23 mouse cellular contexts compared by ENCODE assay signal in the genomic region with DNA sequence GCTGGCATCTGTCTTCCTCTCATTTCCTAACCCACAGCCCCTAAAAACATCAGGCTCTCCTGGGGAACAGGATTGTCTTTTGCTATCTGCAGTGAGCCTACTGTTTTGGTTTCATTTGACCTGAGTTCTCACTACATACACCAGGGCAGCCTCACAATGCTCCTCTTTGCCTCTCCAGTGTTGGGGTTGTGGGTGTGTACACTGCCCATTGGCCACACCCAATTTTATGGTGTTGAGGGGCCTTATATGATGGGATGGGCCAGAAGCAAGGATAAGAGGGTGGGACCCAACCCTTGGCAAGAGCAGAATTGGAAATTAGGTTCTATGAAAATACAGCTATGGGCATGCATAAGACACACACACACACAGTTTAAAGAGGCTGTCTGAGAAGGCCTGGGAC. TPM values are rescaled to one million over a fixed set of nuclear protein-coding genes. Genes with fewer than 3 reads are reported as not detected.
A peak's percentile ranks its signal among the peaks of the same experiment; 100 is the strongest.
DNase-seq lines count a peak whose midpoint lies in the region; ATAC-seq and TF ChIP-seq lines count a peak whose summit lies in the region.
"Had no signal": no experiment of that assay in that cellular context is flagged by ENCODE, and none has a peak within 500 bp of the region (broad histone marks: within the 10 kb centered on the region; RNA-seq: fewer than 3 reads in every experiment).

No protein-coding gene starts in this region.

- H3K27me3 ChIP-seq in intestine, embryonic 15.5 days (replicated peaks) = no peaks in the 10 kb centered on the region
- no peaks in the 10 kb centered on the region for H3K27me3 ChIP-seq in intestine, postnatal 0 days (replicated peaks; ENCODE audit: control insufficient read depth, insufficient read depth, low read length)
- H3K27me3 ChIP-seq in stomach, postnatal 0 days (ENCODE audit: control insufficient read depth, insufficient read depth, low read length) = no peaks in the 10 kb centered on the region
- H3K27me3 ChIP-seq: embryonic facial prominence, embryonic 13.5 days; embryonic facial prominence, embryonic 15.5 days had no signal

- H3K9ac ChIP-seq in intestine, embryonic 15.5 days = no peak overlapping the region
- H3K9ac ChIP-seq in intestine, postnatal 0 days (ENCODE audit: low read depth, low read length) = no peak overlapping the region
- no peak overlapping the region for H3K9ac ChIP-seq in stomach, postnatal 0 days (ENCODE audit: low read length)
- H3K9ac ChIP-seq: embryonic facial prominence, embryonic 13.5 days; embryonic facial prominence, embryonic 15.5 days had no signal

- peak; percentile 80 for ATAC-seq in intestine, embryonic 15.5 days
- peak; percentile 53 for ATAC-seq in intestine, postnatal 0 days
- ATAC-seq in megakaryocyte-erythroid progenitor cell, adult 5-6 weeks (replicated peaks; ENCODE audit: low FRiP score, low TSS enrichment, poor library complexity, severe bottlenecking) = peak; percentile 19
- ATAC-seq in stomach, postnatal 0 days (ENCODE audit: low FRiP score, low TSS enrichment) = no peak
- no peak for ATAC-seq in erythroid progenitor cell, adult 5-6 weeks (replicated peaks; ENCODE audit: low FRiP score, poor library complexity, severe bottlenecking)
- ATAC-seq: forebrain, embryonic 14.5 days; forebrain, embryonic 16.5 days had no signal

- H3K27ac ChIP-seq in intestine, embryonic 15.5 days = no peak overlapping the region; the same call in 1 of the 2 replicates
- peak overlapping the region; percentile 68 for H3K27ac ChIP-seq in intestine, postnatal 0 days (ENCODE audit: low read depth, low read length)
- peak overlapping the region; percentile 45; the same call in 1 of the 2 replicates for H3K27ac ChIP-seq in stomach, postnatal 0 days (replicated peaks)
- H3K27ac ChIP-seq: embryonic facial prominence, embryonic 13.5 days; embryonic facial prominence, embryonic 15.5 days had no signal

- no peak for TF ChIP-seq CTCF in intestine, postnatal 0 days (IDR thresholded peaks at IDR 0.05; ENCODE audit: low read depth)
- no peak for TF ChIP-seq CTCF in stomach, postnatal 0 days (IDR thresholded peaks at IDR 0.05; ENCODE audit: low read depth)

- H3K4me2 ChIP-seq in intestine, embryonic 15.5 days (replicated peaks) = peak overlapping the region; percentile 7; the same call in 1 of the 2 replicates
- peak overlapping the region; percentile 3; the same call in 1 of the 2 replicates for H3K4me2 ChIP-seq in intestine, postnatal 0 days (replicated peaks; ENCODE audit: low read depth)
- no peak overlapping the region for H3K4me2 ChIP-seq in stomach, postnatal 0 days (replicated peaks; ENCODE audit: low read depth)
- H3K4me2 ChIP-seq: embryonic facial prominence, embryonic 13.5 days; embryonic facial prominence, embryonic 15.5 days had no signal

- H3K4me1 ChIP-seq in intestine, embryonic 15.5 days (replicated peaks) = 0 out of 2 replicates have a peak, but pooled peaks cover 3% of the 10 kb centered on the region
- H3K4me1 ChIP-seq in intestine, postnatal 0 days (replicated peaks; ENCODE audit: control insufficient read depth, insufficient read depth, low read length) = peaks cover 10% of the 10 kb centered on the region; the same call in 1 of the 2 replicates
- no peaks in the 10 kb centered on the region for H3K4me1 ChIP-seq in stomach, postnatal 0 days (replicated peaks; ENCODE audit: control insufficient read depth, insufficient read depth)
- H3K4me1 ChIP-seq: embryonic facial prominence, embryonic 13.5 days; embryonic facial prominence, embryonic 15.5 days had no signal

- TF ChIP-seq EP300 in stomach, postnatal 0 days (optimal IDR thresholded peaks at IDR 0.05) = no peak

- no peak for DNase-seq in stomach, postnatal 0 days (ENCODE audit: low spot score)
- DNase-seq in gastrocnemius, postnatal 14 days = no peak
- DNase-seq in right cerebral cortex, postnatal 10 days (ENCODE audit: low spot score in 2 of 2) = no peak
- DNase-seq in left cerebral cortex, postnatal 4 days = no peak
- DNase-seq: adrenal gland, adult 2 months; adrenal gland, postnatal 10 days; adrenal gland, postnatal 25 days; cerebellum, adult 11 months; cerebellum, adult 18-20 months; cerebellum, adult 8-10 months; cerebellum, adult 9-11 months; cerebellum, postnatal 14 days; cerebellum, postnatal 36 days; embryo, embryonic 11 days had no signal

- no peaks in the 10 kb centered on the region for H3K36me3 ChIP-seq in intestine, embryonic 15.5 days
- H3K36me3 ChIP-seq in intestine, postnatal 0 days (ENCODE audit: control insufficient read depth, insufficient read depth) = no peaks in the 10 kb centered on the region
- H3K36me3 ChIP-seq in stomach, postnatal 0 days (ENCODE audit: control insufficient read depth, insufficient read depth, low read length) = no peaks in the 10 kb centered on the region
- H3K36me3 ChIP-seq: embryonic facial prominence, embryonic 15.5 days had no signal

- H3K9me3 ChIP-seq in intestine, embryonic 15.5 days = no peaks in the 10 kb centered on the region
- no peaks in the 10 kb centered on the region for H3K9me3 ChIP-seq in intestine, postnatal 0 days (ENCODE audit: control insufficient read depth)
- H3K9me3 ChIP-seq in stomach, postnatal 0 days (ENCODE audit: control insufficient read depth, low read length) = no peaks in the 10 kb centered on the region
- H3K9me3 ChIP-seq: embryonic facial prominence, embryonic 13.5 days; embryonic facial prominence, embryonic 15.5 days had no signal

- H3K4me3 ChIP-seq in intestine, embryonic 15.5 days (replicated peaks) = no peak overlapping the region
- no peak overlapping the region for H3K4me3 ChIP-seq in intestine, postnatal 0 days (ENCODE audit: low read depth, low read length)
- H3K4me3 ChIP-seq in stomach, postnatal 0 days (ENCODE audit: low read depth, low read length) = no peak overlapping the region
- H3K4me3 ChIP-seq: embryonic facial prominence, embryonic 13.5 days; embryonic facial prominence, embryonic 15.5 days; erythroblast, embryonic 14.5 days had no signal

- intact Hi-C loops in gastrocnemius, postnatal 14 days (cut with DNase I; ENCODE audit: low total_unique reads) = no loop called here
- intact Hi-C loops in left cerebral cortex, postnatal 4 days (cut with DNase I) = no loop called here

RNA-seq across cellular contexts. Expression of gene Ighmbp2, which starts 14.2 kb away (rescaled TPM):
- 7.7 and 8.8 TPM in 2 replicates for polyA plus RNA-seq in intestine, embryonic 15.5 days (2015; fragmentation: Nextera tagmentation; extraction: Ambion mirVana)
- 3.2 and 3.7 TPM in 2 replicates for polyA plus RNA-seq in intestine, postnatal 0 days (2015; fragmentation: Nextera tagmentation; extraction: Ambion mirVana)
- total RNA-seq in megakaryocyte-erythroid progenitor cell, adult 5-6 weeks (2014; fragmentation: Nextera tagmentation) = 5.5 and 8.3 TPM in 2 replicates
- 7.3 and 7.9 TPM in 2 replicates for total RNA-seq in megakaryocyte-erythroid progenitor cell, adult 5-6 weeks (2017)
- 3.9 and 4.0 TPM in 2 replicates for polyA plus RNA-seq in stomach, postnatal 0 days (2015; fragmentation: Nextera tagmentation; extraction: Ambion mirVana)
- 1 to 10 TPM; 3.6 to 4.0 TPM for total RNA-seq in gastrocnemius, postnatal 14 days (2021)
- 0.42 and 1.1 TPM in 2 replicates for total RNA-seq in erythroid progenitor cell, adult 5-6 weeks (2015; ENCODE audit: low replicate concordance)
- total RNA-seq in erythroid progenitor cell, adult 5-6 weeks (2017; ENCODE audit: low replicate concordance) = 1.0 and 1.7 TPM in 2 replicates
- 10 to 100 TPM; 13.5 TPM for total RNA-seq in left cerebral cortex, postnatal 4 days (2021)

RNA-seq across cellular contexts. Expression of gene Mrpl21, which starts 14.3 kb away (rescaled TPM):
- 127 and 138 TPM in 2 replicates for polyA plus RNA-seq in intestine, embryonic 15.5 days (2015; fragmentation: Nextera tagmentation; extraction: Ambion mirVana)
- polyA plus RNA-seq in intestine, postnatal 0 days (2015; fragmentation: Nextera tagmentation; extraction: Ambion mirVana) = 69.1 and 75.1 TPM in 2 replicates
- total RNA-seq in megakaryocyte-erythroid progenitor cell, adult 5-6 weeks (2014; fragmentation: Nextera tagmentation) = 91.3 and 114 TPM in 2 replicates
- total RNA-seq in megakaryocyte-erythroid progenitor cell, adult 5-6 weeks (2017) = 118 and 166 TPM in 2 replicates
- 81.6 and 87.2 TPM in 2 replicates for polyA plus RNA-seq in stomach, postnatal 0 days (2015; fragmentation: Nextera tagmentation; extraction: Ambion mirVana)
- total RNA-seq in gastrocnemius, postnatal 14 days (2021) = 10 to 100 TPM; 65.2 to 69.9 TPM
- 29.2 and 33.5 TPM in 2 replicates for total RNA-seq in erythroid progenitor cell, adult 5-6 weeks (2015; ENCODE audit: low replicate concordance)
- 13.6 and 30.7 TPM in 2 replicates for total RNA-seq in erythroid progenitor cell, adult 5-6 weeks (2017; ENCODE audit: low replicate concordance)
- 10 to 100 TPM; 51.5 to 52.5 TPM for total RNA-seq in left cerebral cortex, postnatal 4 days (2021)

RNA-seq across cellular contexts. Expression of gene Cpt1a, which starts 25.1 kb away (rescaled TPM):
- polyA plus RNA-seq in intestine, embryonic 15.5 days (2015; fragmentation: Nextera tagmentation; extraction: Ambion mirVana) = 30.8 and 31.8 TPM in 2 replicates
- 104 and 105 TPM in 2 replicates for polyA plus RNA-seq in intestine, postnatal 0 days (2015; fragmentation: Nextera tagmentation; extraction: Ambion mirVana)
- total RNA-seq in megakaryocyte-erythroid progenitor cell, adult 5-6 weeks (2014; fragmentation: Nextera tagmentation) = 33.3 and 51.4 TPM in 2 replicates
- total RNA-seq in megakaryocyte-erythroid progenitor cell, adult 5-6 weeks (2017) = 34.2 and 35.2 TPM in 2 replicates
- 59.5 and 62.0 TPM in 2 replicates for polyA plus RNA-seq in stomach, postnatal 0 days (2015; fragmentation: Nextera tagmentation; extraction: Ambion mirVana)
- 10 to 100 TPM; 21.9 to 23.1 TPM for total RNA-seq in gastrocnemius, postnatal 14 days (2021)
- total RNA-seq in erythroid progenitor cell, adult 5-6 weeks (2015; ENCODE audit: low replicate concordance) = 17.6 and 22.3 TPM in 2 replicates
- total RNA-seq in erythroid progenitor cell, adult 5-6 weeks (2017; ENCODE audit: low replicate concordance) = 10.7 and 15.7 TPM in 2 replicates
- total RNA-seq in left cerebral cortex, postnatal 4 days (2021) = 10 to 100 TPM; 24.1 to 28.5 TPM

Comparison
In these comparisons a context has a peak if more than half of its experiments do, and no peak if none do; other contexts are left out.
1. ATAC-seq: peak in intestine, embryonic 15.5 days (single experiment), intestine, postnatal 0 days (single experiment) and megakaryocyte-erythroid progenitor cell, adult 5-6 weeks (single experiment); none in stomach, postnatal 0 days (single experiment) and erythroid progenitor cell, adult 5-6 weeks (single experiment).